Mouse (Mus musculus): ENCODE results near the gene Hist1h2ag. TPM values are rescaled to one million over a fixed set of nuclear protein-coding genes. Genes with fewer than 3 reads are reported as not detected.

Hist1h2ag gene
- total RNA-seq, 2 experiments from 2014 or later, result 19.5 to 1,306 TPM

GRCm38 (mm10) chr13:22015479-22016450, 27.0 kb downstream of the Hist1h2ag start:
- ATAC-seq (replicated peaks; ENCODE audit: low FRiP score, low TSS enrichment, poor library complexity, severe bottlenecking), result peak; percentile 68

DNA sequence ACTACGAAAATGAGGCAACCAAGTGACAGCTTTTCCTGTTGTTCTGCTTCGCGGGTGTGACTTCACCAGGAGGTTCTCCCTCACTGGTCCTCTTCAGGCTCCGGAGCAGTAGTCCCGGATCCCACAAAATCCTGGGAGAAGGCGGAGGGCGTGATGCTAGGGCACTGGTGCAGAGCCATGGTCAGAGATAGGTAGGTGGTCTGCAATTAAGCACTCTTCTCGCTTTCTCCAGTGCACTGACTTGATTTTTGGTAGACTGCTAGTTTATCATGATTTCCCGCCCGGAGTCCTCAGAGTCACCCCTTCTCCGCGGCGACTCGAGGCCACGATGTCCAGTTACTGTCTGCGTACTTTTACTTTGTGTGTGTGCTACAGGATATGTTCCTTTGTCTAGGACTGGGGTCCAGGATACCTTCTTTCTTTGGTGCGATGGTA, 28.3 kb downstream of the Hist1h2ag start:
- ATAC-seq (replicated peaks; ENCODE audit: low FRiP score, low TSS enrichment, poor library complexity, severe bottlenecking), result peak; percentile 27; the same call in 1 of the 2 replicates

- no peak for ATAC-seq (replicated peaks; ENCODE audit: low FRiP score, low TSS enrichment, poor library complexity, severe bottlenecking)
Observed at GRCm38 (mm10) chr13:22013716-22014115, 29.0 kb downstream of the Hist1h2ag start.

DNA sequence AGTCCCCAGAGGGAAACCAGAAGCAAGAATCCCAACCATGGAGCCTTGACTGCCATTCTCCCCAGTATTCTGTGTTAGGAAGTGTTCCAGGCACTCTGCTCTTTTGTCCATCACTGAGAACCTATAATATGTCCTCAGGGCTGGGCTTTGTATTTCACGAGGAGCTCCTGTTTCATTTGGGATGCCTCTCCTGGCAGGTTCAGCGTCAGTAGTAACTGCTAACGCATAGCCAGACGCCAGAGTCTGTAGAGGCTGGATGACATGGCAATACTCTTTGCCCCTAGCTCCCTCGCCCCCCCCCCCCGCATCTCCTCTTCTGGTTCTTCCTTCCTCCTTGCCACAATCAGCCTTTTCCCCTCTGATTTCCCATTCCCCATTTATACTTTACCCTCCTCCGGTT, 33.1 kb downstream of the Hist1h2ag start, which contains the start of gene Prss16:
Gene Prss16 (minus strand): TSS at position 101 of the 400 bp plus-strand sequence.
- ATAC-seq (replicated peaks; ENCODE audit: low FRiP score, low TSS enrichment, poor library complexity, severe bottlenecking), result no peak

DNA sequence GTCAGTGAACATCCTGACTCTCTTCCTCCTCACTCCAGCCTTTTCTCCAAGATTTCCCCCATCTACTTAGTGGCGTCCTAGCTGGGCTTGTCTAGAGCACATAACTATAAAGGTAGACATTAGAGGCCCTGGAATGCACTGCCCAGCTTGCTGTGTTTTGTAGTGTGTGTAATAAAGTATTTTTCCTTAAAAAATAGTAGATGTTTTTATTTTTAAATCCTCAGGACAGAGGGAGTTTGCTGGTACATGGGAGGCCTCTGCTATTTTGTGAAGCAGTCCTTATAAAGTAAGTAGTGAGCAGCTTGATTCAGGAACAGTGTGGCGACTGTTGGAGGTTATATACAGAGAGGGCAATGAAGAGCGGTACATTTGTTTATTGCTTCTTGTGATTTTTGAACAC, 34.0 kb downstream of the Hist1h2ag start:
- no peak for ATAC-seq (replicated peaks; ENCODE audit: low FRiP score, low TSS enrichment, poor library complexity, severe bottlenecking)

- ATAC-seq (replicated peaks; ENCODE audit: low FRiP score, low TSS enrichment, poor library complexity, severe bottlenecking), result no peak
Observed at GRCm38 (mm10) chr13:22007872-22008271, 34.9 kb downstream of the Hist1h2ag start.

DNA sequence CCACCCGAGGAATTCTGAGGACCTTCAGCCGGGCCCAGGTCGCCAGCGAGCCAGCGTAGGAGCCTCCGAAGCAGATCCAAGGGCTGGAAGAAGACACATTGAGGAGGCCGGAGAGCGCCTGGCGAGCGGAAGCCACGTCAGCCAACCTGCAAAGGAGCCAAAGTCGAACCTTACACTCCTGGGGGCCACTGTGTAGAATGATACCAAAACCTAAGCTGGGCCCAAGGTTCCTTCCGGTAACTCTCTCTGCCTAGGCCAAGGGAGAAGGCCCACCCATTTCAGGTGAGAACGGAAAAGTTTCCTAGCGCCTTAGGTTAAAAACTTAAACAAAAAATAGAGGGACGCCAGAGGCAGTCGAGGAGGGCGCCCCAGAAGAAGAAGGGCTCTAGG, 35.6 kb downstream of the Hist1h2ag start:
- ATAC-seq (replicated peaks; ENCODE audit: low FRiP score, low TSS enrichment, poor library complexity, severe bottlenecking), result no peak

DNA sequence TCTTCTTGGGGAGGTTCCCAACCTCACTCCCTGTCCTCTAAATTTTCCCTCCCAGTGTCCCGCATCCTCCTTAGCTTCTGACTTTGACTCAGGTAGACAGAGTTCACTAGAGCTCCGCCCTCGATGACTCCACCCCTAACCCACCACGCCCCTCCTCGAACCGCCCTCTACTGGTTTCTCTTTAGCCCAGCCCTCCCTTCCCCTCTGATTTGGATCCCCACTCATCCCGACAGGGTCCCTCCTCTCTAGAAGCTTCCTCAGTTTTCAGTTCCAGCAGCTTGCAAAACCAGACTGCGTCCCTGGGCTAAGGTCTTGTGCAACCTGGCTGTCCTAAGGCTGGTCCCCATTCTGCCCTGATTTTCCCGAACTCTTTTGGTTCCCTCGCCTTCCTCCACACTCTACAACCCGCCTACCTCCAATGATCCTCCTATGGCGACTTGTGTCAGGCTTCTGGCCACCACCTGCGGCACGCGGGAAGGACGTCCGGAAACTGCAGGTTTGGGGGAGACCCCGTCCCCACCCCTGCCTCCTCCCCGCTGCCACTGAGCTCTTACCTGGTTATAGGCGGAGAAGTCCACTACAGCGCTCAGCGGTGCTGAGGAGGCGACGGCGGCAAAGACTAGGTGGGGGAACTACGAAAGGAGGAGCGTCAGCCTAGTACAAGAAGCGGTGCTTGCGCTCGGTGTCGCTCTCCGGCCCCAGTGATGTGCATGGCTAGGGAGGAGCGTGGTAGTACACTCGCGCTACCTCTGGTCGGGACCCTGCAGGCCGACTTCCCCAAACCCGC, 36.2 kb downstream of the Hist1h2ag start:
- ATAC-seq (replicated peaks; ENCODE audit: low FRiP score, low TSS enrichment, poor library complexity, severe bottlenecking), result peak; percentile 60

GRCm38 (mm10) chr13:22005605-22006333, 37.0 kb downstream of the Hist1h2ag start:
- peak; percentile 58 for ATAC-seq (replicated peaks; ENCODE audit: low FRiP score, low TSS enrichment, poor library complexity, severe bottlenecking)

GRCm38 (mm10) chr13:22001823-22002222, 40.9 kb downstream of the Hist1h2ag start:
- ATAC-seq (replicated peaks; ENCODE audit: low FRiP score, low TSS enrichment, poor library complexity, severe bottlenecking), result no peak

GRCm38 (mm10) chr13:22001346-22001745, 41.4 kb downstream of the Hist1h2ag start:
- ATAC-seq (replicated peaks; ENCODE audit: low FRiP score, low TSS enrichment, poor library complexity, severe bottlenecking), result no peak

- ATAC-seq (replicated peaks; ENCODE audit: low FRiP score, low TSS enrichment, poor library complexity, severe bottlenecking), result no peak
Observed at GRCm38 (mm10) chr13:21999147-21999546, 43.6 kb downstream of the Hist1h2ag start.

DNA sequence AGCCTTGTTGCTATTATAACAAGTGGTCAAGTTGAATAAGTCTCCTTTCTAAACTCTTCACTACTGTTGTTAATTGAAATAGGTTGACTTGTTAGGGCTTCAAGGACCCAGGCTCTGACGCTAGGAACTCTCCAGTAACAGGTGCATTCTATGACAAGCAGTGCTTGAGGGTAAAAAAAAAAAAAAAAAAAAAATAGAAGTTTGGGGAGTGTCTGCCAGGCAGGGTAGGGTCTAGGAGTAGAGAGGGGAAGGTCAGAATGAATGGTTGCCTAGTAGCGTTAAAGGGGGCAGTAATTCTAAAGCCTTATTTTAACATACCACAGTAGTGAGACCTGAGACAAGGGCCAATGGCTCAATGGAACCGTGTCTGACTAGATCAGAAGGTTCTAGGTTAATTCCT, 44.3 kb downstream of the Hist1h2ag start:
- ATAC-seq (replicated peaks; ENCODE audit: low FRiP score, low TSS enrichment, poor library complexity, severe bottlenecking), result no peak

GRCm38 (mm10) chr13:21997821-21998220, 44.9 kb downstream of the Hist1h2ag start:
- ATAC-seq (replicated peaks; ENCODE audit: low FRiP score, low TSS enrichment, poor library complexity, severe bottlenecking), result no peak

DNA sequence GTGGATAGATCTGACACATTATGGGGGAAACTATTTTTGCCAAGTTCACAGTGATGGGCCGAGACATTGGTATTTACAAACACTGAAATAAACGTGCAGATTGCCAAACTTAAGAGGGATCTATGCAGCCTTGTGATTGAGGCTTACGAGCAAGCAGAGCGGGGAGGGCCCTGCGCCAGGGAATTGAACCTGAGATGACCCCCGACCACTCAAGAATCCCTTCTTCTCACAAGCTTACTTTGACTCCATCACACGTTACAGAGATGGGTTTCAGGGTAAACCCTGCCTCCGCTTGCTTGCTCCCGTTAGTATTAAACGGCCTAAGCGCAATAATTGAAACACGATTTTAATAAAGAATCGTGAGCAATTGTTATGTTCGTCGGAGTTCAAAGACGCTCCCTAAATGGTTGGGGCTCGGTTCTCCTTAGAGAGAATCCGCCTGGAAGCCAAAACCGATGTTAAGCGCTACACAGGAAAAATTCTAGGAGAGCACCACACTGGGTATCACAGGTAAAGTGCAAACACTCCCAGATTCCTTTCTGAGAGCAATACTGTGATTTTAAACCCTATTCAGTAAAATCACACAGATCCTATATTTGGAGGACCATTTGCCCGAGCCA, 45.4 kb downstream of the Hist1h2ag start:
- no peak for ATAC-seq (replicated peaks; ENCODE audit: low FRiP score, low TSS enrichment, poor library complexity, severe bottlenecking)

GRCm38 (mm10) chr13:21996840-21997185, 45.9 kb downstream of the Hist1h2ag start:
- ATAC-seq (replicated peaks; ENCODE audit: low FRiP score, low TSS enrichment, poor library complexity, severe bottlenecking), result no peak

GRCm38 (mm10) chr13:21996101-21996839, 46.5 kb downstream of the Hist1h2ag start:
- ATAC-seq (replicated peaks; ENCODE audit: low FRiP score, low TSS enrichment, poor library complexity, severe bottlenecking), result no peak

DNA sequence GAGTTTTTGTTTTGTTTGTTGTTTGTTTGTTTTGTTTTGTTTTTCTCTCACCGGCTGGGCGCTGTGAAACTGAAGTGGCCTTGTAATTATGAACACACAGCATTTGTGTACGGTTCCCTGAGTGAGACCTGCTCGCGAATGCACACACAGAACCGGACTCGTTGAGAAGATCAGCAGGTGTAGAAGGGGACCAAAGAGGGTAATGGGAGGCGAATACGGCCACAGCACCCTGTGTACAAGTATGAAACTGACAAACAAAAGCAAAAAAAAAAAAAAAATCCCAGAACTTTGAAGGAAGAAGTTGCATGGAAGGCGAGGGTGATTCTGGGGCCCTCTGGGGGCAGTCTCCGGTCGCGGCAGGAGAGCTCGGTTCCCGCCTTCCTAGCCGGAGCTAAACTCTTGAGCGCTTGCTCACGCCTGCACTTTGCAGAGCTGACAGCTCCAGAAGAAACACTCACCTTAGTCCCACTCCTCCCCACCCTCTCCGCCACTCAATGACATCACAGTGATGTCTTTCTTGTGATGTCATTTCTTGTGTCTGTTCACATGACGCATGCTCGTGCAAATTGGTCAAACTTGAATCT, 47.3 kb downstream of the Hist1h2ag start:
- ATAC-seq (replicated peaks; ENCODE audit: low FRiP score, low TSS enrichment, poor library complexity, severe bottlenecking), result peak; percentile 70
